Mouse (Mus musculus) cortical plate, adult 2 months (tissue): ENCODE results near the gene Lrrc2.

Experiments
- CTCF ChIP-seq: fragments of 200-500 bp; IDR thresholded peaks from 2 replicates; pipeline ENCODE4 v1.5.1; 2011; ENCODE audit warnings: mild to moderate bottlenecking, control low read depth, low read length; ENCODE audit not compliant: insufficient read depth; ENCODE audit errors: extremely low read depth
- POLR2A ChIP-seq: fragments of 200-500 bp; IDR thresholded peaks from 2 replicates; pipeline ENCODE4 v1.6.1; 2011; ENCODE audit warnings: mild to moderate bottlenecking, low read length, control low read depth; ENCODE audit not compliant: insufficient read depth; ENCODE audit errors: extremely low read depth

DNA sequence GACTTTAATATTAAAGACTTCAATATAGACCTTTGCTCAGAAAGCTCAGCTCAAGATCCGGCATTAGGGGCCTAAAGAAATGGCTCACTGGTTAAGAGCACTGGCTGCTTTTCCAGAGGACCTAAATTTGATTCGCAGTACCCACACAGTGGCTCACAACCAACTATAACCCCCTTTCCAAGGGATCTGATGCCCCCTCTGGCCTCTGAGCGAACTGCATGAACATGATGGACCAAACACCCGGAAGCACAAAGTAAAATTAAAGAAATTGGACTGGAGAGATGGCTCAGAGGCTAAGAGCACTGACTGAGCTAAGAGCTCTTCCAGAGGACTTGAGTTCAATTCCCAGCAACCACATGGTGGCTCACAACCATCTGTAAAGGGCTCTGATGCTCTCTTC, 64.3 kb downstream of the Lrrc2 start:
- TF ChIP-seq CTCF: no peak
- TF ChIP-seq POLR2A: no peak
